Mouse (Mus musculus): ENCODE results near the gene Lao1. TPM values are rescaled to one million over a fixed set of nuclear protein-coding genes. Genes with fewer than 3 reads are reported as not detected.

The Lao1 gene
- polyA plus RNA-seq, 1 experiment = not detected

GRCm38 (mm10) chr4:119013031-119013430 is 51.7 kb downstream of the Lao1 start:
- H3K4me1 ChIP-seq = peaks cover 47% of the 10 kb centered on the region
- no peaks in the 10 kb centered on the region for H3K36me3 ChIP-seq (replicated peaks; ENCODE audit: low read length)
- H3K27me3 ChIP-seq (replicated peaks) = peaks cover 62% of the 10 kb centered on the region
- H3K4me3 ChIP-seq (replicated peaks) = no peak overlapping the region
- TF ChIP-seq FLI1 (IDR thresholded peaks at IDR 0.05; ENCODE audit: low read length) = no peak
- TF ChIP-seq GATA1 (IDR thresholded peaks at IDR 0.05; ENCODE audit: borderline replicate concordance, low read length) = no peak
- H3K9me3 ChIP-seq = peaks cover 5% of the 10 kb centered on the region

GRCm38 (mm10) chr4:119014997-119015396 is 53.6 kb downstream of the Lao1 start:
- Histone ChIP-seq H3K9me3 (peaks cover 5% of the 10 kb centered on the region), H3K4me1 (peaks cover 63% of the 10 kb centered on the region), H3K4me3 (replicated peaks) (no peak overlapping the region), H3K36me3 (replicated peaks; ENCODE audit: low read length) (no peaks in the 10 kb centered on the region), H3K27me3 (replicated peaks) (peaks cover 50% of the 10 kb centered on the region)
- TF ChIP-seq GATA1 (IDR thresholded peaks at IDR 0.05; ENCODE audit: borderline replicate concordance, low read length) (no peak), FLI1 (IDR thresholded peaks at IDR 0.05; ENCODE audit: low read length) (no peak)

GRCm38 (mm10) chr4:119015557-119015956 is 54.2 kb downstream of the Lao1 start:
- no peaks in the 10 kb centered on the region for H3K36me3 ChIP-seq (replicated peaks; ENCODE audit: low read length)
- H3K4me3 ChIP-seq (replicated peaks) = no peak overlapping the region
- peaks cover 5% of the 10 kb centered on the region for H3K9me3 ChIP-seq
- peaks cover 64% of the 10 kb centered on the region for H3K4me1 ChIP-seq
- peaks cover 49% of the 10 kb centered on the region for H3K27me3 ChIP-seq (replicated peaks)
- TF ChIP-seq FLI1 (IDR thresholded peaks at IDR 0.05; ENCODE audit: low read length) (no peak), GATA1 (IDR thresholded peaks at IDR 0.05; ENCODE audit: borderline replicate concordance, low read length) (no peak)

GRCm38 (mm10) chr4:119017078-119017477 is 55.7 kb downstream of the Lao1 start:
- Histone ChIP-seq H3K36me3 (replicated peaks; ENCODE audit: low read length) (no peaks in the 10 kb centered on the region), H3K27me3 (replicated peaks) (peaks cover 44% of the 10 kb centered on the region), H3K4me1 (peaks cover 68% of the 10 kb centered on the region), H3K4me3 (replicated peaks) (no peak overlapping the region), H3K9me3 (peaks cover 5% of the 10 kb centered on the region)
- TF ChIP-seq FLI1 (IDR thresholded peaks at IDR 0.05; ENCODE audit: low read length) (no peak), GATA1 (IDR thresholded peaks at IDR 0.05; ENCODE audit: borderline replicate concordance, low read length) (no peak)

Other genes starting within 250 kb of the Lao1 start
- gene Olfr1340, start 241.4 kb upstream of the Lao1 start, polyA plus RNA-seq (2012; ENCODE audit: insufficient read depth, low replicate concordance) = not detected in 2 replicates
- gene Olfr1339, start 229.4 kb upstream of the Lao1 start, polyA plus RNA-seq (2012; ENCODE audit: insufficient read depth, low replicate concordance) = not detected in 2 replicates
- gene Olfr1338, start 202.8 kb upstream of the Lao1 start, polyA plus RNA-seq (2012; ENCODE audit: insufficient read depth, low replicate concordance) = 0.03 TPM in 1 of 2 replicates, not detected in the other
- not detected in 2 replicates for gene Olfr1337, start 179.0 kb upstream of the Lao1 start, polyA plus RNA-seq (2012; ENCODE audit: insufficient read depth, low replicate concordance)
- gene Olfr1335, start 151.6 kb upstream of the Lao1 start, polyA plus RNA-seq (2012; ENCODE audit: insufficient read depth, low replicate concordance) = not detected in 2 replicates
- not detected in 2 replicates for gene Olfr1333, start 125.3 kb upstream of the Lao1 start, polyA plus RNA-seq (2012; ENCODE audit: insufficient read depth, low replicate concordance)
- gene Olfr1331, start 96.9 kb upstream of the Lao1 start, polyA plus RNA-seq (2012; ENCODE audit: insufficient read depth, low replicate concordance) = not detected in 2 replicates
- gene Olfr1330, start 73.0 kb upstream of the Lao1 start, polyA plus RNA-seq (2012; ENCODE audit: insufficient read depth, low replicate concordance) = not detected in 2 replicates
- not detected in 2 replicates for gene Olfr1329, start 44.1 kb upstream of the Lao1 start, polyA plus RNA-seq (2012; ENCODE audit: insufficient read depth, low replicate concordance)
- 0.32 TPM in 1 of 2 replicates, not detected in the other for gene Olfr1328, start 23.0 kb upstream of the Lao1 start, polyA plus RNA-seq (2012; ENCODE audit: insufficient read depth, low replicate concordance)
- gene Slc2a1, start 147.1 kb downstream of the Lao1 start, polyA plus RNA-seq (2012; ENCODE audit: insufficient read depth, low replicate concordance) = 106 and 116 TPM in 2 replicates
- 9.7 and 15.6 TPM in 2 replicates for gene Zfp691, start 212.6 kb downstream of the Lao1 start, polyA plus RNA-seq (2012; ENCODE audit: insufficient read depth, low replicate concordance)
- 0.10 TPM in 1 of 2 replicates, not detected in the other for gene Ermap, start 228.4 kb downstream of the Lao1 start, polyA plus RNA-seq (2012; ENCODE audit: insufficient read depth, low replicate concordance)
- gene Svbp, start 233.7 kb downstream of the Lao1 start, polyA plus RNA-seq (2012; ENCODE audit: insufficient read depth, low replicate concordance) = 3.9 and 54.3 TPM in 2 replicates

Data from megakaryocyte, embryonic 14.5 days (primary cell).